Mouse (Mus musculus): ENCODE data around the gene Kctd17. TPM values are rescaled to one million over a fixed set of nuclear protein-coding genes. Genes with fewer than 3 reads are reported as not detected.
A peak's percentile ranks its signal among the peaks of the same experiment; 100 is the strongest.

Kctd17 gene
- 100 to 1,000 TPM; 107 to 113 TPM for total RNA-seq (2021)
- long read RNA-seq, experiment 1, transcript Kctd17-202 (6 exons, 986 nt) = major isoform, 12 of 50 reads
- long read RNA-seq, experiment 1, partial matches to known transcripts = 12 of 50 reads
- long read RNA-seq, experiment 1, other reads (novel, unspliced or antisense) = 23 of 50 reads
- long read RNA-seq, experiment 2, transcript Kctd17-202 (6 exons, 986 nt) = major isoform, 15 of 53 reads
- long read RNA-seq, experiment 2, partial matches to known transcripts = 29 of 53 reads
- long read RNA-seq, experiment 2, other reads (novel, unspliced or antisense) = 5 of 53 reads

DNA sequence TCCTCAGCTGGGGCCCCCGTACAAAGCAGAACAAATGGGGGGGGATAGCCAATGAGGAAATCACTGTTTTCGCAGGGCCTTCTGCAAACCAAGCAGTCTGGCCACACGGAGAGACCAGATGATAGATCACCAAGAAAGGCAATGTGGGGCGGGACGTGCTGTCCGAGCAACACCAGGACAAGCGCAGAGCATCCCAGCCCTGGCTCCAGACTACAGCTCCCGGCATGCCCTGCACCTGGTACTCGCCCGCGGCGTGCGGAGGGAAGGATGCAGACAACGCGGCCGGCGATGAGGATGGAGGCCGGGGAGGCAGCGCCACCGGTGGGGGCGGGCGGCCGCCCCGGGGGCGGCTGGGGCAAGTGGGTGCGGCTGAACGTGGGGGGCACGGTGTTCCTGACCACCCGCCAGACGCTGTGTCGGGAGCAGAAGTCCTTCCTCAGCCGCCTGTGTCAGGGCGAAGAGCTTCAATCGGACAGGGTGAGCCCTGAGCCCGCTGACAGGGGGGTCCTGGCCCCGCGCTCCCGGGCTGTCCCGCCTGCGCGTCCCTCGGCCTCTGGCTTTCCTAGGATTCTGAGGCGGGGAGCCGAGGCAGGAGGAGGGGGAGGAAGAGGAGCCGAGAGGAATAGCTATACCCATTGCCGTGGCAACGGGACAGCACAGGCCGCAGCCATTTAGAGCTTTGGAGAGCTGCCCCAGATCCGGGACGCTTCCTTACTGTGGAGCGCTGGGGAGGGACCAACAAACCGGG is at the start of gene Kctd17:
Gene Kctd17 (plus strand): TSS at position 174 of the 748 bp plus-strand sequence.
- DNase-seq (ENCODE audit: low spot score in 2 of 2) = peak in 1 of 2 experiments; percentile 67

DNA sequence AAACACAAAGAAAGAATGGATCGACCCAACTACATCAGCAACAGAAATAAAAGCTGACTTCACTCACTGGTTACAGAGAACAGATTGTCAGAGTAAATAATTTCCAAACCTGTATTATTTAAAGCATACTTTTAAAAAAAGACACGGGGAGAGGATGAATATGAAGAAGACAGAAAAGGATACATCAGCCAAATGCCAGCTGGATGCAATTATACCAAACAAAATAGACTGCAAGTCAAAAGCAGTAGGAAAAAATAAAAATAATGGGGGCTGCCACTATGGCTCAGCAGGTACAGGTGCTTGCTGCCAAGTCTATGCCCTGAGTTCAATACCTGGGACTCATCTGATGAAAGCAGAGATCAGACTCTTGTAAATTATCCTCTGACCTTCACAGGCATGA is 48.2 kb upstream of the Kctd17 start:
- DNase-seq (ENCODE audit: low spot score in 2 of 2) = no peak

DNA sequence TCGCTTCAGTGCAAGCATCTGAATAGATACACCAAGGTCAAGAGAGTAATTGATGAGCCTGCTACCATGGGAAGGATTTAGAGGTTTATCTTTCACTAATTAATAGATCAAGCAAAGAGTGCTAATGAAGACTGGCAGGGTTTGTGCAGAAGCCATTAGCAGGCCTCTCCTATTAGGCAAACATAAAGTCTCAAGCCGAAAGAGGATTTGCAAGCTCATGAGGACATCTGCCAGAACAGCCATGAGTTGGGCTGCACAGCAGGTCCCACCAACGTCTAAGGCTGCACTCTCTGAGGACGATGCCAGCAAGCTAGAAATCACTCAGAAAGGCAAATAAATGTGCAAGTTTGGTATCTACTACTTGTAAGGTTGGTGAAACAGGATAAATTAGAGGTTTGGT is 47.6 kb upstream of the Kctd17 start:
- no peak for DNase-seq (ENCODE audit: low spot score in 2 of 2)

DNA sequence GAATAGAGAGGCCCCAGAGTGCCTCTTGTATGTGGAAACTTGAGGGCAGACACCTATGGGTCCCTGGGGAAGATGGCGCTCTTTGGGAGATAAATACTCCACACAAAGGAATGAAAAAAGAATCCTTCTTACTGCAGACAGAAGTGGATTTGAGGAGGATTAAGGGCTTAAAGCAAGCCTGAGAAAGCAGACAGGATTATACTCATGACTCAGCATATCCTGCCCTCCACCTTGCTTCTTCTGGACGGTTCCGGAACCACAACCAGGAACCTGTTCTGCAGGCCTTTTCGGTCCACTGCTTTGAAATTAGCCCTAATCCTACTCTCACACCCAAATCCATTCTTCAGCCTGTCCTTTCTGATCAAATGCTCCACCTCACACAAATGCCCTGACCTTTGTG is 46.2 kb upstream of the Kctd17 start:
- DNase-seq (ENCODE audit: low spot score in 2 of 2) = no peak

DNA sequence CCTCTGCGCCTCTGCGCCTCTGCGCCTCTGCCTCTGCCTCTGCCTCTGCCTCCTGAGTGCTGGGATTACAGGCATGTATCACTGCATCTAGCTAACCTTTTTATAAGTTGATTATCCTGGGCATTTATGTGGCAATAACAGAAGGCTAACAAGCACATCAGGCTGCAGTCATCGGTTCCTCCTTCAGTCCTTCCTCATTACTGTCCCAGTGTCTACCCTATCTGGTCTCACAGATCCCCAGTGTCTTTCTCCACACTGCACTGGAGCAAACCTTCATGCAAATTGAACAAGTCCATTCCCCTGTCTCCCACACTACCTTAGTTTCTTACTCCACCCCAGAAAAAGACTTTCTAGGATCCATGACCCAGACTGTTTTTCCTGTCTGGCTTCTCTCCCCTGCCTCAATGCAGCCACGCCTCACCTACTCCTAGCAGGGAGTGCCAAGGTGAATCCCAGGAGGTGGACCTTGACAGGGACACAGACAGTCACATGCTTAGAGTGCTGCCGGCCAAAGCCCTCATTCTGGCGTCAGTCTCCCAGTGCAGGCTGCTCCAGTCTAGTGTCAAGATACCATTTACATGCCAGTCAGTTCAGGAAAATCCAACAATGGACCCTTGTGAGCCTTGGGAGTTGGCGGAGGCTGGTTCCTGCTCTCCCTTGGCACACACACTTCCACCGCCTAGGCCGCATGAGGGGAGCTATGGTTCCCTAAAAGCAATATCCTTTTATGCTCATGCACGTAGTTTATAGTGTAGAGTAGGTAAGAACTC is 44.7 kb upstream of the Kctd17 start:
- no peak for DNase-seq (ENCODE audit: low spot score in 2 of 2)

DNA sequence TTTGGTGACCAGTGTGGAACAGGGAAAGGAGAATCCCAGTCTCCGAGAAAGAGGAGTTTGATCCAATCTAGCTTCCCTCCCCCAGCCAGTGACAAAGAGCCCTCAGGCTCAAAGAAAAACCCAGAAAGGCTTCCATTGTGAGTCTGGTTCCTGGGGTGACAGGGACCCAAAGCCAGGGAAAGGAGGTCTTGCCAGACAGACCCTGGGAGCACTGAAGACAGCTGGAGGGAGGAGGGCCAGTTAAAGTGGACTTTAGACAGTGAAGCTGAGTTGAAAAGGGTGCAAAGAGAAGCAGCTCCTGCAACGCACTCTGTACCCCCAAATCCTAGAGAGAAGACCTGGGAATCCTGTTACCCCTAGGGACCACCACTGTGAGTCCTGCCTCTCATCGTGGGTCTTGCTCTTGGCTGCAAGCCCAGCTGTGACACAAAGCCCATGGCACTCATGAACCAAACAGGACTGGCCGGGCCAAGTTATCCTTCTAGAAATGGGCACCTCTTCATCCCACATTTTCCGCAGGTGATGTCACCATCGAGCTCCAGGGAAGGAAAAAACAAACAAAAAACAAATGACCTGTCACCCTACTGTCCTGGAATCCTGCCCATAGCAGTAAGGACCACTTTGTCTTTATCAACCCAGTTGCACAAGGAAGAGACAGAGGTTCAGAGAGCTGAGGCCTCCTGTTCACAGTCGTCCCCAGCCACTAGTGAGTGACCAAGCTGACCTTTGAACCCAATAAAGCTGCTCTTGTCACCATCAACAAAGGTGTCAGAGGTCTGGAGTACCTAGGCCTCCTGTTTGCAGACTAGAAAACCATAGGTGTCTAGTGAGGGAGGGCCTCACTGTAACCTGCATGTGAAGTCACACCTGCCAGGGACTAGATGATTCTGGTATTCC is 43.9 kb upstream of the Kctd17 start:
- DNase-seq (ENCODE audit: low spot score in 2 of 2) = no peak

DNA sequence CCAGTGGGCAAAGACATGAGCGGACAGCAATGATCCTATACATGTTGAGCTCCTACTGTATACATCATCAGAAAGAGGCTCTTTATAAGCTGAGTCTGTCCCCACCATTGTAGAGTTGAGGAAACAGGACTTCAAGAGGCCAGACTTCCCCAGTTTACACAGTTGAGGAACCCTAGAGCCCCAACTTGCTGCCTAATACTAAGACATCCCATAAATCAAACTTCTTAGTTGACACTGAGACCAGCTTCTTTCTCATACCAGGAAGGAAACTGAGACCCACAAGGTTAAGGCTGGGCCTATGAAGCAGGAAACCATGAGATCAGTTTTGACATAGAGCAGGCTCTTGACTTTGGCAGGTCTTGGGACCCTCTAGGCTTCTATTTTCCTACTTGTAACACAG is 42.8 kb upstream of the Kctd17 start:
- DNase-seq (ENCODE audit: low spot score in 2 of 2) = no peak

DNA sequence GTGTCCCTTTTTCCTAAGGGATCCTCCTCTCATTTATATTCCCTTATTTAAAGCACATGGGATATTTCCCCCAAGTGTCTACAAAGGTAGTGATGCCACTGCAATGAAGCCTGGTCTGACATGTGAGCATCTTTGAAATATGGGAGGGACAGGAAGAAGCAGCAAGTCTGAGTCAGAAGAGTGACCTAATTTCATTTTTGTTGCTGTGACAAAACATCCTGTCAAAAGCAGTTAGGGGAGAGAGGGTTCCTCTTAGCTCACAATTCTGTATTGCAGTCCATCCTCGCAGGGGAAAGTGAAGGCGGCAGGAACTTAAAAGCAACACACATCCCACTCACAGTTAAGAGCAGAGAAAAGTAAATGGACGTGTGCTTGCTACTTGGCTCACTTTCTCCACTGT is 37.5 kb upstream of the Kctd17 start:
- no peak for DNase-seq (ENCODE audit: low spot score in 2 of 2)

DNA sequence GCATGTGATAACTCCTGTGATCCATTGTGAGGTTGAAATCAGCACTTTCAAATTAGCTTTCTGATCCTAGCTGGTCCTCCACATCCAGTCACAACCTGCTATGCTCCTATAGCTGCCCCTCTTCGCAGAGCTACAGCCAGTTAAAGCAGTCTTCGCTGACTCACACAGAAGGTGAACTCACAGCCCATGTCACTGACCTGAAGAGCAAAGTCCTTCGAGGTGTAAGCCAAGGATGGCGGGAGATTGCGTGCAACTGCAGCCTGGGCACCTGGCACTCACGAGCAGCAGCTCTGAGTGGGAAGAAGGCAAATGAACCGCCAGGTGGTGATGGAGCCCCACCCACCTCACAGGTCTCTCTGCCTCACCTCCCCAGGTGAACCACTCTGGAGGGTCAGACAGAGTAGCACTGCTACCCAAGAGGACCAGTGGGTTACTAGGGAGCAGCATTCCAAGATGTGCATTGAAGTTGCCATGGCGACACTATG is 32.8 kb upstream of the Kctd17 start, which contains the start of gene Tex33:
Gene Tex33 (minus strand): TSS at position 435 of the 485 bp plus-strand sequence.
- DNase-seq (ENCODE audit: low spot score in 2 of 2) = no peak

DNA sequence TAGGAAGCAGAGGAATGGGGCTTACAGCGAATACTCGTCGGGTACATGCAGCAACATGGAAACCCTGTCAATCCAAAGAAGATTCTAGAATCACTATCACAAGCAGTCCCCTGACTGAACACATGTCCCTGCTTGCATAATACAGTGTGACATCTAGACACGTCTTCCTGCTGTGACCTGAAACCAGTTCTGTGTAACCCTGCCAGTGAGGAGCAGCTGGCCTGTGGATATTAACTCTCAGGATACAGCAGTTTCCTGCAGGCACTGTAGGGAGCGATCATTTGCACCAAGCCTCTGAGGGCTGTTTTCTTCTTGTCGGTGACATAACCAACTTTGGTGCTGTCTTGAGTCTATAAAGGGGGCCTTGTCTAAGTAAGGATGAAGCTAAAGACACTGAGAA is 27.0 kb upstream of the Kctd17 start:
- no peak for DNase-seq (ENCODE audit: low spot score in 2 of 2)

DNA sequence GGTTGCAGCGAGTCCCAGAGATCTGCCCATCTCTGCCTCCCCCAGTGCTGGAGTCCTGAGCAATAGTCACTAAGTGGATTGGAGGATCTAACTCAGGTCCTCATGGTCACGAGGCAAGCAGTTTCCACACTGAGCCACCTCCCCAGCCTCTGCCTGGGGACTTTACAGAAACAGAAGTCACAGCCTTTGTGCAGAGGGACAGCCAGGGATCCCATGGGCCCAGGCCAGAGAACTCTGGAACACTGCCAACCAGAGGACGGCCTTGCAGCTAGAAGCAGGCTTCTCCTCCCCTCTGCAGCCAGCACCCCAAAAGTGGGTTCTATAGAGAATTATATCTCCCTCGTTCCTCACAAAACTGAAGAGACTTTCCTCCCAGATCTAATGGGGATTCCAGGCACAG is 26.4 kb upstream of the Kctd17 start:
- DNase-seq (ENCODE audit: low spot score in 2 of 2) = peak; percentile 49 to 74

DNA sequence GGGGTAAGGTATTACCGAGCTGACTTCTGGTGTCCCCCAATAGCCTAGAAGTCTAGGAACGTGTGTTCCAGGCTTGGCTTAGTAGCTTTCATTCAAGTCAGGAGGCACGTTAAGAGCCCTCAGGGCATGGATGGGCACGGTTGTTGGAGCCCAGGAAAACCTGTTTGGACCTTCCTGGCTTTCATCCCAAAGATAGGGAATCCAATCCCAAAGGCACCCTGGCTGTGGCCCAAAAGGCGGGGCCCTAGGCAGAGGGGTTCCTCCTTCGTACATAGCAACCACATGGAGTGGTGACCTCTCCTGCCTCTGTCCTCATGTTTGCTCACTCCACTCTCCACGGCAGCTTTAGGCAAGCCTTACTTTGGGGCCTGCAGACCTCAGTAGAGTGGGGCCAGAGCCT is 25.9 kb upstream of the Kctd17 start:
- peak in 1 of 2 experiments; percentile 66 for DNase-seq (ENCODE audit: low spot score in 2 of 2)

DNA sequence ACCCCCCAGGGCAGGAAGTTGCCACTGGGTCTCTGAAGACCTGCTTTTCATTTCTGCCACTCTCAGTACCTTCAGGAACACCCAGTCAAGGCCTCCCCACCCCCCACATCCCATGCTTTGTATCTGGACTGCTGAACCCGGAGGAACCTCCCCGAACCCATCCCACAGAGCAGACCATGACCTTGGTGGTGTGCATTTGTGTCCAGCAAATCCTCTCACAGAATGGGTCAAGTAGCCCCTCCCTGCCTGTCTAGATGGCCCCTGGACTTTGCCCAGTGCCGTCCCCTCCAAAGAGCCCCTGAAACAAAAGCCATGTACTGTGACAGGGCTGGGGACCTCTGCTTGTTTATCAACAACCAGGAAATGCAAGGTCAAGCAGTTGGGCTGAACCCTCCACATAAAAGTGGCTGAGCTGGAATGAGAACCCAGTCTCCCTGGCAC is 25.0 kb upstream of the Kctd17 start:
- peak; percentile 28 to 53 for DNase-seq (ENCODE audit: low spot score in 2 of 2)

DNA sequence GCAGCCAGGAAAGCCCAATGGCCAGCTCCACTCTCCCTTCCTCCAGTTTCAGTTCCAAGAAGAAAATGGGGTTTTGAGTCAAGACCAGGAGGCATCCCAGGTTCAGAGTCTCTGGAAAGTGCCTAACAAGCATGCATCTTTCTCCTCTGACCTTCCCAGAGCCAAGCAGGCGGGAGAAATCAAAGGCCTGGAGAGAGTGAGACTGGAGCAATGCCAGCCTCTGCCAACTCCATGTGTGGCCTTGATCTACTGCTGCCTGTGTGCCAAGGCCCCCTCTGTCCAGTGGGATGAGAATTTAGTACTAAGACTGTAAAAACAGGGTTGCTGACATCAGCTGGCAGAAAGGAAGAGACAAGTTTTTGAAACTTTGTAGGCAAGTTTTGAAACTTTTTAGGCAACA is 24.5 kb upstream of the Kctd17 start:
- peak; percentile 52 to 68 for DNase-seq (ENCODE audit: low spot score in 2 of 2)

DNA sequence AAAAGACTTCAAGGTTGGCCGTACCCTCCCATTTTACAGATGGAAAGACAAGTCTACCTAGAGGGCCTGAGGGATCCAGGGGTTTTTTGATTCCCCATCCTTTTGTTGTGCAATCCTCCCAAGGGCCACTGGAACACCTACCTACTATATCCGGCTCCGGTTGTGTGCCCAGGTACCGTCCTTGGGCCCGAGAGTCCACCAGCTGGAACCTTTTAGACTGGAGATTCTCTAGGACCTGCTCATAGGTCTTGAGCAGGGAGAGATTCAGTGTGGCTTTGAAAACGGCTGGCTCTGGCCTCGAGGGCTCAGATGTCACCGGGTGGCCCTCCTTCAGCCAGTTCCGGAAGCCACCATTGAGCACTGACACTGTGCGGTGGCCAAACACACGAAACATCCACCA is 23.3 kb upstream of the Kctd17 start:
- no peak for DNase-seq (ENCODE audit: low spot score in 2 of 2)

DNA sequence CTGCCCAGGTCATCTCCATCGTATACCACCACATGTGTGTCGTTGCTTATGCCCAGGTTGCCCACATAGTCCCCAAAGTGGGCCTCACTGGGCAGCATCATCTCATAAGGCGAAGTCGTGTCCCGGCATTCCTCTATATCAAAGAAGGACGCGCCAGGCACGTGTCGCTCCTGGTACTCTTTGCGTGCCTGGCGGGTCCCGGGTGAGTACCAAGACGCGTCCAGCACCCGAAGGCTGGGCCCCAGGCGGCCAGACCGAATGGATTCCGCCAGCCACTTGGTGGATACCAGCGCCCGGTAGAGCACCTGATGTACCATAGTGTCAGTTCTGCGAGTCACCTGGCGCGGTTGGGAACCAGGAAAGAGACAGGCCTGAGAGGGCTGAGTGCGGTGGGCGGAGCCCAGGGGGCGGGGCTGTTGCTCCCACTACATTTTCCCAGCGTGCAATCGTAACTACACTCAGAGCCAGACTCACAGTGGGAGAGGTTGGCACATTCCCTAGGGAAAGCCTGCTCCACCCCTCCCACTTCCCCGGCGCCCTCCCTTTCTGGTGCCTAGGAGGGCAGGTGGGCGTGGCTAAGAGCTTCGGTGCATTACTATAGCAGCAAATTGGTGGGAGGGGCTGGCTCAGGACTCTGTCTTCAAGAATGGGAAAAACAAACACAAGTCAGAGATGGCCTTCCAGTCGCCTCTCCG is 22.7 kb upstream of the Kctd17 start, which contains the start of gene Tst:
Gene Tst (minus strand): TSS at position 391 of the 695 bp plus-strand sequence.
- DNase-seq (ENCODE audit: low spot score in 2 of 2) = peak; percentile 59 to 90

DNA sequence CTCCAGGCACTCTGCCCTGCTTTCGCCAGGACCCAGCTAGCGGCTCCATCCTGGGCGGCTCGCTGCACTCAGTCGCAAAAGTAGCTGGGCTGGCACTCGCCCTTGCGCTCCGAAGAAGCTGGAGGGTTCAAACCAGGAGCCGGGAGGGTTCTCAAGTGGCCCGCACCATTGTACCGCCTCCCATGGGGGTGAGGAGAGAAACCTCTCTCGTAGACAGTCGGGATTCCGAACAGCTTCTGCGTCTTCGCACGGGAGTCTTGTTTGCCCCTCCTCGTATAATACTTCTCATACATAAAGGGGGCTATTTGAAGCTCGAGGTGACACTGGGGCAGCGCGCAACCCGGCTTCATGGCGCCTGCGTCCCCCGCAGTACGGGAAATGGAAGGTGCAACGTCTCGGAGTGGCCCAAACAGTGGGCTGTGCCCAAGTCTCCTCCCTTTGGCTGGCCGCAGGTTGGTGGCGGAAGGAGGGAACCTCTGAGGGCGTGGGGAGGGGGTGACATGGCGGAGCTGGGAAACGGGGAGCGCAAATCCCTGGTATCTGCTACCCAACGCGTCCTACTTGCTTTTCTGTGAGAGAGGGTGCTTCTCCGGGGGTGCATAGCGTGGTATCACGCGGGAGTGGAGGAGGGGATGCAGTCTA is 21.9 kb upstream of the Kctd17 start, which contains the start of gene Mpst:
Gene Mpst (plus strand): TSS at position 124 of the 642 bp plus-strand sequence.
- peak; percentile 73 to 85 for DNase-seq (ENCODE audit: low spot score in 2 of 2)

DNA sequence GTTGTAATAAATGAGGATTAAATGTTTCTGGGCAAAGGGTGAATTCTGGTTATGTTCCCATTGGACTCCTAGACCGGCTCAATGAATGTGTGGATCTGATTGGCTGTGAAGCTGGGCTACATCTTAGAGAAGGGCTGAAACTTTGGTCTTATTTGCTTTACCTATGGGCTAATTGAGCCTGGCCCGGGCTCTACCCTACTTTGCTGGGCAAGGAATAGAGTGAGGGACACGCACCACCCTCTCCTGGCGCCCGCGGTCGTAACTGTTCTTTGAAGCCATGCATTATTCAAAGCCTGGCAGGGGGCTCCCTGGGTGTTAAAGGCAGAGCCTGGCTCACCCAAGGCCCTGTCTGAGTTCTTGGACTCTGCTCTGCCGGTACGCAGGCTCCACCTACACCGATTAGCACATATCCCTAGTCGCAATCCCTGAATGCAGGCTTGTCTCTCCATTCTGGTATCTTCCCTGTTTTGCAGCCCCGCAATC is 18.8 kb upstream of the Kctd17 start:
- no peak for DNase-seq (ENCODE audit: low spot score in 2 of 2)

DNA sequence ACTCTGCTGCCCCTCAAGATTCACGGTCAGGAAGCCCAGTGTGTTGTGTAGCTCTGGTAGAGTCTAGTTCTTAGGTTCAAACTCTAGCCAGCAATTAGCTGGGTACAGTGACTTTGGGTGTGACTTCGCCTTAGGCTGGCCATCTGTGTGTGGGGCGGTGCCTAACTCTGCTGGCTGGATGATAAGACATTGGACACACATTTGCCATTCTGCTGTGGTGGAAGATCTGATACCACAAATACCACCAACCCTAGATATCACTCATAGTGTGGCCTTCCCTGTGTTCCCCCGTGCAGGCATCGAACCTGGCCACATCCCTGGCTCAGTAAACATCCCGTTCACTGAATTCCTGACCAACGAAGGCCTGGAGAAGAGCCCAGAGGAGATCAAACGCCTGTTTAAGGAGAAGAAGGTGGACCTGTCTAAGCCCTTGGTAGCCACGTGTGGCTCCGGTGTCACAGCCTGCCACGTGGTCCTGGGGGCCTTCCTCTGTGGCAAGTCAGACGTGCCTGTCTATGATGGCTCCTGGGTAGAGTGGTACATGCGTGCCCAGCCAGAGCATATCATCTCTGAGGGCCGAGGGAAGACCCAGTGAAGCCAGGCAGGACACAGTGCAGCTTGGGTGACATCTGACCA is 15.2 kb upstream of the Kctd17 start:
- DNase-seq (ENCODE audit: low spot score in 2 of 2) = no peak

Measured in adrenal gland, postnatal 4 days (tissue).